Mouse (Mus musculus) C2C12 (cell line): ENCODE data around the gene Celf2. TPM values are rescaled to one million over a fixed set of nuclear protein-coding genes. Genes with fewer than 3 reads are reported as not detected.

Source experiments
- H3K27me3 ChIP-seq: one replicate; pipeline ENCODE4 v1.6.1; 2011; ENCODE audit not compliant: control insufficient read depth, insufficient read depth, insufficient read length
- H3K36me3 ChIP-seq: one replicate; pipeline ENCODE4 v1.6.1; 2011; ENCODE audit not compliant: control insufficient read depth, insufficient read depth
- H3K4me3 ChIP-seq: one replicate; pipeline ENCODE4 v1.5.1; 2011; ENCODE audit warnings: mild to moderate bottlenecking, control low read depth; ENCODE audit not compliant: poor library complexity, insufficient read depth, severe bottlenecking
- H3K79me2 ChIP-seq: one replicate; pipeline ENCODE4 v1.6.1; 2011; ENCODE audit not compliant: control insufficient read depth, insufficient read depth
- H3K79me3 ChIP-seq: one replicate; pipeline ENCODE4 v1.6.1; 2011; ENCODE audit warnings: low read depth, control low read depth
- H3ac ChIP-seq: one replicate; pipeline ENCODE3; 2011; ENCODE audit warnings: low read depth; ENCODE audit not compliant: control insufficient read depth, insufficient read length
- CEBPB ChIP-seq: IDR thresholded peaks from one replicate; pipeline ENCODE4 v1.6.1; 2011; ENCODE audit warnings: low read depth, mild to moderate bottlenecking, control low read depth, moderate library complexity
- CTCF ChIP-seq: IDR thresholded peaks from one replicate; pipeline ENCODE4 v1.5.1; 2011; ENCODE audit not compliant: control insufficient read depth, insufficient read depth, insufficient read length
- FOSL1 ChIP-seq: IDR thresholded peaks from one replicate; pipeline ENCODE4 v1.8.0; 2011; ENCODE audit warnings: mild to moderate bottlenecking, low read length; ENCODE audit not compliant: poor library complexity, insufficient read depth, severe bottlenecking
- MAX ChIP-seq: IDR thresholded peaks from one replicate; pipeline ENCODE4 v1.6.1; 2011; ENCODE audit warnings: mild to moderate bottlenecking, control low read depth
- MYOD1 ChIP-seq: IDR thresholded peaks from one replicate; pipeline ENCODE4 v1.6.1; 2011; ENCODE audit warnings: low read depth; ENCODE audit not compliant: control insufficient read depth, insufficient read length
- MYOG ChIP-seq: IDR thresholded peaks from one replicate; pipeline ENCODE4 v1.6.1; 2011; ENCODE audit not compliant: control insufficient read depth, insufficient read length; ENCODE audit errors: extremely low read depth
- USF1 ChIP-seq: IDR thresholded peaks from one replicate; pipeline ENCODE4 v1.6.1; 2011; ENCODE audit warnings: low read depth, mild to moderate bottlenecking, control low read depth, moderate library complexity
- polyA plus RNA-seq: library from polyadenylated mRNA; unstranded; fragments of >200 nt; fragmentation: generic; extraction: Trizol; gene quantifications from one replicate; pipeline ENCODE4 v1.2.1, GENCODE M21; 2012; ENCODE audit warnings: missing spikeins

Gene Celf2
- polyA plus RNA-seq, 1 experiment = 14.3 TPM

- Histone ChIP-seq H3K79me3 (no peaks in the 10 kb centered on the region), H3K36me3 (no peaks in the 10 kb centered on the region), H3K4me3 (no peak overlapping the region), H3ac (no peak overlapping the region), H3K27me3 (no peaks in the 10 kb centered on the region), H3K79me2 (no peaks in the 10 kb centered on the region)
- TF ChIP-seq CTCF (no peak), MYOD1 (no peak), MYOG (no peak), MAX (no peak), USF1 (no peak)
These were observed 1018.5 kb downstream of the Celf2 start for GRCm38 (mm10) chr2:6490870-6491269.

DNA sequence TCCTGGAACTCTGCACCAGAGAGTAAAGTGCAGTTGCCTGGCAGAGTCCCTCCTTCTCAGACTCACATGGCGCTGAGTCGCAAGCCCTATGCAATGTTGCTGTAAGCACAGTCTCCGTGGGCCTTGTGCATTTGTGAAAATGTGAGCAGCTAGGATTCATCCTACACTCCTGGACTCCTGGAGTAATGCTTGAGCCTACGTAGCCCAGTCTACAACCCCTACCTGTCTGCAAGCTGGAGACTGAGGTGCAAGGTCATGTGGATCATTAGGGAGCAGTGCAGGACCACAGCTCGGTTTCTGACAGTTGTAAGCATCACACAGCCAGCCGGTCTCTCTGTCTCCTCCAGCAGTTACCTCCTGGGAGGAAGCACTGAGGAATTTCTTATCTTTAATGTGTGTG, 1019.3 kb downstream of the Celf2 start:
- H3K27me3 ChIP-seq = no peaks in the 10 kb centered on the region
- TF ChIP-seq FOSL1 (no peak), CEBPB (no peak), MYOD1 (no peak), MAX (no peak), MYOG (no peak), USF1 (no peak), CTCF (no peak)

More for the DNA sequence above, 1019.3 kb downstream of the Celf2 start:
- Histone ChIP-seq H3K79me3 (no peaks in the 10 kb centered on the region), H3ac (no peak overlapping the region), H3K36me3 (no peaks in the 10 kb centered on the region), H3K79me2 (no peaks in the 10 kb centered on the region), H3K4me3 (no peak overlapping the region)
